Mouse (Mus musculus): ENCODE results near the gene Gm15319.
"Not testable (repeated sequence)": the region's sequence is repeated elsewhere in the genome, so short reads cannot be mapped to it uniquely, and the experiment has no call there.

- not testable (repeated sequence) for TF ChIP-seq EP300, CTCF (IDR thresholded peaks at IDR 0.05; ENCODE audit: low read depth)
Observed at GRCm38 (mm10) chr8:20410355-20410754, 47.3 kb upstream of the Gm15319 start.

All from heart, postnatal 0 days (tissue).